Mouse (Mus musculus) olfactory bulb, adult 2 months (tissue): Measurements from ENCODE around the gene Teddm3.
"Not testable (repeated sequence)": the region's sequence is repeated elsewhere in the genome, so short reads cannot be mapped to it uniquely, and the experiment has no call there.

Experiments
- CTCF ChIP-seq: fragments of 200-500 bp; IDR thresholded peaks from 2 replicates; pipeline ENCODE4 v1.5.1; 2012; ENCODE audit warnings: low read depth, mild to moderate bottlenecking, low read length, moderate library complexity; ENCODE audit not compliant: insufficient read depth
- POLR2A ChIP-seq: fragments of 200-500 bp; IDR thresholded peaks from 2 replicates; pipeline ENCODE4 v1.6.1; 2012; ENCODE audit warnings: mild to moderate bottlenecking, low read depth, low read length, moderate library complexity; ENCODE audit not compliant: insufficient read depth

DNA sequence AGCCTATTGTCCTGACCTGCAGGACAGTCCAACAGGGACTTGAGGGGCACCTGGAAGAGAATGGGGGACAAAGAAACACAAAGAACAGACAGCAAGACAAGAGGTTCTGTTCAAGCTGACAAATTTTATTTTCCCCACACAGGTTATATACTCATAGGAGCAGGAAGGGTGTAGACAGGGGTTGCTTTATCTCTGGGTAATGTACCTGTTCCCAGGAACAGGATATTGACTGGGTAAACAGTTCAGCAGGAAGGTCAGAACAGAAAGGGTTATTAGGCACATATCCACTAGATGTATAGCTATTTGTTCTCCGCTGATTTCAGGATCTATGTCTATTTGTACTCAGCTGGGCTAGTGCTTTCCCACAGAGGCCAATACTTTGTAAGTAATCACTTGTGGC lies 5.3 kb downstream of the Teddm3 start:
- not testable (repeated sequence) for TF ChIP-seq POLR2A, CTCF
